Mouse (Mus musculus) spleen, adult 2 months (tissue): ENCODE measurements around the gene S100a11.

Experiments used
- CTCF ChIP-seq: fragments of 200-500 bp; IDR thresholded peaks from 2 replicates; pipeline ENCODE4 v1.5.1; 2011; ENCODE audit warnings: mild to moderate bottlenecking, inconsistent platforms; ENCODE audit not compliant: insufficient read depth, insufficient read length, insufficient replicate concordance; ENCODE audit errors: extremely low read depth
- POLR2A ChIP-seq: fragments of 200-500 bp; IDR thresholded peaks from 2 replicates; pipeline ENCODE4 v1.6.1; 2011; ENCODE audit warnings: low read depth, low read length, inconsistent platforms

DNA sequence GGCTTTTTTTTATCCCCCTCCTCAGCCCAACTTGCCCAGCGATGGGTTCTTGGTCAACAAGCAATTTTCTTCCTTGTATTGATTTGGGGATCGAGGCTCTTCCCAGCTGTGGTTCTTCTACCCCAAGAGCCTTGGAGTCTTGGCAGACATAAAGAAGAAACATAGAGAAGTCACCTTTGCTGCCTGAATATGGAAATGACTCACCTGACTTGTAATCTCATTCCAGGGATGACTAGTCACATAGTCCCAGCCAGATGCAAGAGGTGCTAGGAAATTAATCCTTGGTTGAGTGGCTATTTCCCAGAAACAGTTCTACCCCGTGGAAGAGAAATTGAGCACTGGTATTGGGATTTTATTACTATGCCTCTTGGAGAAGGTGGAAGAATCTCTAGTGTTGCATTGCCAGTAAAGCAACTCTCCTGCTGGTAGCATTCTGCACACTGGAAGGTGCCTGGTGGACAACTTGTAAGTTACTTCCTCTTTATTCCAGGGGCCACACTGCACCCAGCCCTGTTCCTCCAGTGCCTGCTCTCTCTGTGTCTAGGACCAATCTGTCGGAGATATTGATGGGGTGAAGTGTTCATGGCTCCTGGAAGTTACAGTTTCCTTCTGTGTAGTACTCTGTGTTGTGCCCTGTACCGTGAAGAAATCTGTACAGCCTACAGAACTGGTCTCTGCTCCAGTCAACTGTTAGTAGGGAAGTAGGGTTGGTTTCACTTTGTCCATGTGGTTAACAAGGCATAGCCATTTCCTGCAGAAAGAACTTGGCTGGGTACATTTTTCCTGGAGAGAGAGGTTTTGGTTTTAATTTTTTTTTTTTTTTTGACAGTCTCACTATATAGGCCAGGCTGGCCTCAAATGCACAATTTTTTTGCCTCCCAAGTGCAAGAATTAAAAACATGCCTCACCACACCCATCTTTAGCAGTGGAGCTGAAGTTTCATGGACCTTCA lies 31.9 kb downstream of the S100a11 start:
- no peak for TF ChIP-seq CTCF
- TF ChIP-seq POLR2A: no peak
